Mouse (Mus musculus): Measurements from ENCODE around the gene Dao. TPM values are rescaled to one million over a fixed set of nuclear protein-coding genes. Genes with fewer than 3 reads are reported as not detected.

Dao gene
- not detected for total RNA-seq (2021)

- intact Hi-C loops (cut with DNase I): no loop called here
- DNase-seq (ENCODE audit: low spot score in 2 of 2): no peak
These were observed at the start of gene Dao for GRCm38 (mm10) chr5:114003542-114003941. TSS of gene Dao (plus strand) at chr5:114003703.

- DNase-seq (ENCODE audit: low spot score in 2 of 2): peak; percentile 76 to 82
- intact Hi-C loops (cut with DNase I): loop anchor here (1.0 to 2.0 kb wide), 3 partner anchors 38 to 180 kb away; partner anchors contain the start of gene Ssh1
These were observed 49.1 kb upstream of the Dao start for GRCm38 (mm10) chr5:113954421-113954820.

GRCm38 (mm10) chr5:113955281-113955680, 48.2 kb upstream of the Dao start:
- DNase-seq (ENCODE audit: low spot score in 2 of 2): no peak
- intact Hi-C loops (cut with DNase I): loop anchor here (2.0 to 5.0 kb wide), 3 partner anchors 38 to 98 kb away; partner anchors contain the start of gene Ssh1

- DNase-seq (ENCODE audit: low spot score in 2 of 2): no peak
- intact Hi-C loops (cut with DNase I): loop anchor here (2.0 to 5.0 kb wide), 3 partner anchors 37 to 99 kb away; partner anchors contain the start of gene Ssh1
These were observed 47.8 kb upstream of the Dao start for GRCm38 (mm10) chr5:113955691-113956090.

- intact Hi-C loops (cut with DNase I): loop anchor here (5.0 kb wide), 1 partner anchor 91 kb away; no protein-coding TSS in a partner anchor
- peak; percentile 58 to 69 for DNase-seq (ENCODE audit: low spot score in 2 of 2)
These were observed 47.0 kb upstream of the Dao start for GRCm38 (mm10) chr5:113956510-113956909.

- DNase-seq (ENCODE audit: low spot score in 2 of 2): no peak
These were observed 44.5 kb upstream of the Dao start for GRCm38 (mm10) chr5:113959039-113959438.

GRCm38 (mm10) chr5:113960416-113960815, 43.1 kb upstream of the Dao start:
- intact Hi-C loops (cut with DNase I): no loop called here
- no peak for DNase-seq (ENCODE audit: low spot score in 2 of 2)

More at GRCm38 (mm10) chr5:113959039-113959438, 44.5 kb upstream of the Dao start:
- intact Hi-C loops (cut with DNase I): loop anchor here (5.0 kb wide), 1 partner anchor 88 kb away; no protein-coding TSS in a partner anchor

- intact Hi-C loops (cut with DNase I): no loop called here
- DNase-seq (ENCODE audit: low spot score in 2 of 2): no peak
These were observed 41.7 kb upstream of the Dao start for GRCm38 (mm10) chr5:113961776-113962175.

- no peak for DNase-seq (ENCODE audit: low spot score in 2 of 2)
- intact Hi-C loops (cut with DNase I): no loop called here
These were observed 38.5 kb upstream of the Dao start for GRCm38 (mm10) chr5:113964972-113965371.

GRCm38 (mm10) chr5:113965659-113966185, 37.8 kb upstream of the Dao start:
- DNase-seq (ENCODE audit: low spot score in 2 of 2): no peak
- intact Hi-C loops (cut with DNase I): no loop called here

GRCm38 (mm10) chr5:113966452-113967150, 36.9 kb upstream of the Dao start:
- no peak for DNase-seq (ENCODE audit: low spot score in 2 of 2)
- intact Hi-C loops (cut with DNase I): no loop called here

- no peak for DNase-seq (ENCODE audit: low spot score in 2 of 2)
- intact Hi-C loops (cut with DNase I): no loop called here
These were observed 35.1 kb upstream of the Dao start for GRCm38 (mm10) chr5:113968371-113968770.

GRCm38 (mm10) chr5:113971434-113971960, 32.0 kb upstream of the Dao start:
- intact Hi-C loops (cut with DNase I): no loop called here

GRCm38 (mm10) chr5:113972589-113973515, 30.7 kb upstream of the Dao start:
- DNase-seq (ENCODE audit: low spot score in 2 of 2): no peak
- intact Hi-C loops (cut with DNase I): no loop called here

More at GRCm38 (mm10) chr5:113971434-113971960, 32.0 kb upstream of the Dao start:
- DNase-seq (ENCODE audit: low spot score in 2 of 2): no peak

GRCm38 (mm10) chr5:113973790-113974189, 29.7 kb upstream of the Dao start:
- intact Hi-C loops (cut with DNase I): no loop called here
- DNase-seq (ENCODE audit: low spot score in 2 of 2): no peak

- intact Hi-C loops (cut with DNase I): no loop called here
- no peak for DNase-seq (ENCODE audit: low spot score in 2 of 2)
These were observed 28.9 kb upstream of the Dao start for GRCm38 (mm10) chr5:113974576-113974975.

- peak in 1 of 2 experiments; percentile 21 for DNase-seq (ENCODE audit: low spot score in 2 of 2)
- intact Hi-C loops (cut with DNase I): no loop called here
These were observed 27.8 kb upstream of the Dao start for GRCm38 (mm10) chr5:113975538-113976215.

GRCm38 (mm10) chr5:113976597-113976996, 26.9 kb upstream of the Dao start:
- intact Hi-C loops (cut with DNase I): no loop called here
- DNase-seq (ENCODE audit: low spot score in 2 of 2): no peak

- intact Hi-C loops (cut with DNase I): no loop called here
- no peak for DNase-seq (ENCODE audit: low spot score in 2 of 2)
These were observed 26.2 kb upstream of the Dao start for GRCm38 (mm10) chr5:113977309-113977708.
